Mouse (Mus musculus) central nervous system, embryonic 11.5 days (tissue): ENCODE results near the gene Abca2. TPM values are rescaled to one million over a fixed set of nuclear protein-coding genes. Genes with fewer than 3 reads are reported as not detected.

Source experiments
- polyA plus RNA-seq: library from polyadenylated mRNA; depleted of rRNA; stranded (reverse); fragments of >200 nt; gene quantifications from 2 replicates; pipeline ENCODE4 v1.2.3, GENCODE M21; 2012; rRNA removed

The Abca2 gene
- 15.7 and 15.9 TPM in 2 replicates for polyA plus RNA-seq

GRCm38 (mm10) chr2:25428442-25429236 is at the start of gene Abca2:
Abca2 (plus strand) TSS chr2:25428703.

GRCm38 (mm10) chr2:25395721-25396596 is 32.5 kb upstream of the Abca2 start, which contains the start of gene Entpd2:
Entpd2 (plus strand) TSS chr2:25395874.

DNA sequence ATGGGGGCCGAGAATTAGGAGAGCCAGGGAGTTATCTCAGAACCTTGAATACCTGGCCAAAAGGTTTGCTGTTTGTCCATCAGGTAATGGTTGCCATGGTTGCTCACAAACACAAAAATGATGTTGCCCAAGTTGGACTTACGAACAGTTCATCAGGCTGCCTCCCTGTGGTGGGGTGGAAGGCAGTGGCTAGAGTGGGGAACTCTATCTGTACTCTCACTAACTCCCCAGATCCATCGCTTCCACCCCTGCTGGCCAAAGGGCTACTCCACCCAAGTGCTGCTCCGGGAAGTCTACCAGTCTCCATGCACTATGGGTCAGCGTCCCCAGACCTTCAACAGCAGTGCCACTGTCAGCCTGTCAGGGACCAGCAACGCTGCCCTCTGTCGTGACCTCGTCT is 29.5 kb upstream of the Abca2 start, which contains the start of gene Npdc1:
Npdc1 (plus strand) TSS at position 301 of the 400 bp plus-strand sequence.

GRCm38 (mm10) chr2:25422587-25423410 is 5.7 kb upstream of the Abca2 start, which contains the start of gene Fut7:
Fut7 (plus strand) TSS chr2:25423267.

GRCm38 (mm10) chr2:25456205-25456953 is 27.9 kb downstream of the Abca2 start, which contains the start of gene Clic3:
Clic3 (plus strand) TSS chr2:25456838.

DNA sequence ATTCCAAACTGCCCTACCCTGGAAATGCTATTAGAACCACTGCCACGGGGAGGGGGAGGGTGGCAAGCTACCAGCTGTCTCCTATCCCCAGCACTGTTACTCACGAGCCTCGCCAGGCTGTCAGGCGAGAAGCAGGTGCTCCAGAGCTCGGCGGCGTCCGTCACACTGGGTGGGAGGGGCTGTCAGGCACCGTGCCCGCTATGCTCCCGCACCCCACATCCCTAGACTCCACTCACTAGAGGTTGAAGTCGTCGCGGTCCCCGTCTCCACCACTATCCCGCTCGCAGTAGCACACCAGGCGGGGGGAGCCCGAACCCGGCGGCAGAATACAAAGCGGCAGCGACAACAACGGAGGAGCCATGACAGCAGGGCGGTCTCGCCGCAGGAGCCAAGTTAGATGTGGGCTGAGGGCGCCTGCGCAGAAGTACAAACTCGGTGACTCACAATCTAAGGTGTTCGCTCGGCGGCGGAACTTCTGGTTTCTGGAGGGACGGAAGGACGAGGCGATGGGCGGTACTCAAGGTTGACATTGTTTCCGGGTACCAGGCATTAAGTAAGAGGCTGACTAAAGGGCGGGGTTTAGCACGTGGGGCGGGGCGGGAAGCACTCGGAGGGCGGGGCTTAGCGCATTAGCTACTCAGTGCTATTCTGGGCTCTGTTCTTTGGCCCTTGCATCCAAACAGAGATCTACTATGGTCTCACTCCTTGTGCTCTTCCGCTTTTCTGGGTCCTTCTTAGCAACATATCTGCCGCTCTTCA is 32.2 kb downstream of the Abca2 start, which contains the start of gene Paxx:
Paxx (minus strand) TSS at position 544 of the 759 bp plus-strand sequence.

DNA sequence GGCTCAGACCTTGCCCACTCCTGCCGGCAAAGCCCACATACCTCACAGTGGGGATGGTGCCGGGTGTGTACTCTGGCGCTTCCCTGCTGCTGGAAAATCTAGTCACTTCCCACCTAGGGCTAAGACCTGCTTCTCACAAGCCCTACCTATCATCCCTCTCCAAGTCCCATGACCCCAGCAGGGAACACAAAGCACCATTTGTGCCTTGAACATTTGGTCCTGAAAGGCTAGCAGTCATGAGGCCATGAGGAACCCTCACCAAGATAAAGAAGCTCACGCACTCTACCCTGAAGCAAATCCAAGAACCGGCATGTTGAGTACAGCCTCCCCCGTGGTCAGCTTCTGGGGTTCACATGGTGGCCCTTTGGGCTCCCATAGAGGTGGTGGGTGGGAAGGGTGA is 41.5 kb downstream of the Abca2 start, which contains the start of gene Ptgds:
Ptgds (minus strand) TSS at position 78 of the 400 bp plus-strand sequence.

DNA sequence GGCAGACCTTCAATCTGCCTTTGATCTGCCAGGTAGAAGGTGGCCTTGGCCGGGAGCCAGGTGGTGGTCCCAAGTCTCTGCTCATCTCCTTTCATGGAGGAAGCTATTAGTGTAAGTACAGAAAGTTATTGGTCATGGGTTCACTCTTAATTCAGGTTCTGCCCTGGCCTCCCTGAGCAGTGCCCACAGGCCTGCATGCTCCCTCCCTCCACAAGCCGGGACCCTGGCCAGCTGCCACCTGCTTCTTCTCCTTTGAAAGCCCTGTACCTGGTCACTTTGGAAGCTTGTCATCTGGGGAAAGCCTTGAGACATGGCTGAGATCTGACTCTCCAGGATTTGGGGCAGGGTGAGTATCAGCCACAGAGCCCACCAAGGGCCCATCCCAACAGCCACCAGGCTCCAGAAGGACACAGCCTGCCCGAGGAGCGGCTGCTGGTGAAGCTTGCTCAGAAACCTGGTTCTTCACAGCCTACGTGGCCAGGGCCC is 65.0 kb downstream of the Abca2 start, which contains the start of gene Lcn12:
Lcn12 (minus strand) TSS at position 436 of the 486 bp plus-strand sequence.

Other genes starting within 250 kb of the Abca2 start
- gene Nrarp, start 247.9 kb upstream of the Abca2 start, polyA plus RNA-seq: 61.4 and 82.9 TPM in 2 replicates
- 1.9 and 2.3 TPM in 2 replicates for gene Tor4a, start 231.8 kb upstream of the Abca2 start, polyA plus RNA-seq
- gene Nelfb, start 217.2 kb upstream of the Abca2 start, polyA plus RNA-seq: 76.7 and 116 TPM in 2 replicates
- not detected in 2 replicates for gene Stpg3, start 214.1 kb upstream of the Abca2 start, polyA plus RNA-seq
- gene Fam166a, start 210.0 kb upstream of the Abca2 start, polyA plus RNA-seq: 0.14 TPM in 1 of 2 replicates, not detected in the other
- gene Tubb4b, start 204.0 kb upstream of the Abca2 start, polyA plus RNA-seq: 438 and 534 TPM in 2 replicates
- 0.04 TPM in 1 of 2 replicates, not detected in the other for gene Slc34a3, start 194.3 kb upstream of the Abca2 start, polyA plus RNA-seq
- 0.02 TPM in 1 of 2 replicates, not detected in the other for gene Rnf224, start 191.9 kb upstream of the Abca2 start, polyA plus RNA-seq
- gene Rnf208, start 186.4 kb upstream of the Abca2 start, polyA plus RNA-seq: 25.3 and 26.0 TPM in 2 replicates
- 0.16 TPM in 1 of 2 replicates, not detected in the other for gene Cysrt1, start 186.3 kb upstream of the Abca2 start, polyA plus RNA-seq
- 8.1 and 14.5 TPM in 2 replicates for gene AL732309.1, start 181.8 kb upstream of the Abca2 start, polyA plus RNA-seq
- 22.0 and 23.7 TPM in 2 replicates for gene Tmem203, start 173.3 kb upstream of the Abca2 start, polyA plus RNA-seq
- gene Tprn, start 166.1 kb upstream of the Abca2 start, polyA plus RNA-seq: 4.1 and 4.2 TPM in 2 replicates
- 131 and 133 TPM in 2 replicates for gene Ssna1, start 156.3 kb upstream of the Abca2 start, polyA plus RNA-seq
- gene Anapc2, start 156.2 kb upstream of the Abca2 start, polyA plus RNA-seq: 106 and 109 TPM in 2 replicates
- gene Tmem210, start 140.6 kb upstream of the Abca2 start, polyA plus RNA-seq: not detected in 2 replicates
- gene Lrrc26, start 138.8 kb upstream of the Abca2 start, polyA plus RNA-seq: not detected in 2 replicates
- 1.6 and 2.0 TPM in 2 replicates for gene Grin1, start 109.5 kb upstream of the Abca2 start, polyA plus RNA-seq
- 29.2 and 34.9 TPM in 2 replicates for gene Man1b1, start 96.4 kb upstream of the Abca2 start, polyA plus RNA-seq
- 22.1 and 29.3 TPM in 2 replicates for gene Dpp7, start 72.3 kb upstream of the Abca2 start, polyA plus RNA-seq
- 2.9 and 5.3 TPM in 2 replicates for gene Uap1l1, start 63.0 kb upstream of the Abca2 start, polyA plus RNA-seq
- 64.9 and 72.9 TPM in 2 replicates for gene Sapcd2, start 56.4 kb upstream of the Abca2 start, polyA plus RNA-seq
- 0.11 and 0.17 TPM in 2 replicates for gene Entpd2, start 32.8 kb upstream of the Abca2 start, polyA plus RNA-seq
- gene Npdc1, start 29.4 kb upstream of the Abca2 start, polyA plus RNA-seq: 146 and 170 TPM in 2 replicates
- 0.06 and 0.31 TPM in 2 replicates for gene Fut7, start 5.4 kb upstream of the Abca2 start, polyA plus RNA-seq
- 0.16 and 0.36 TPM in 2 replicates for gene Clic3, start 28.1 kb downstream of the Abca2 start, polyA plus RNA-seq
- 23.7 and 35.7 TPM in 2 replicates for gene Paxx, start 32.4 kb downstream of the Abca2 start, polyA plus RNA-seq
- 0.34 and 0.41 TPM in 2 replicates for gene Ptgds, start 41.3 kb downstream of the Abca2 start, polyA plus RNA-seq
- not detected in 2 replicates for gene Lcn12, start 65.2 kb downstream of the Abca2 start, polyA plus RNA-seq
- 27.8 and 30.7 TPM in 2 replicates for gene Fbxw5, start 72.0 kb downstream of the Abca2 start, polyA plus RNA-seq
- 3.8 and 4.0 TPM in 2 replicates for gene C8g, start 73.0 kb downstream of the Abca2 start, polyA plus RNA-seq
- gene Traf2, start 118.2 kb downstream of the Abca2 start, polyA plus RNA-seq: 16.0 and 18.2 TPM in 2 replicates
- 165 and 237 TPM in 2 replicates for gene Edf1, start 129.1 kb downstream of the Abca2 start, polyA plus RNA-seq
- gene Mamdc4, start 146.1 kb downstream of the Abca2 start, polyA plus RNA-seq: 8.2 and 8.8 TPM in 2 replicates
- gene Phpt1, start 146.5 kb downstream of the Abca2 start, polyA plus RNA-seq: 154 and 192 TPM in 2 replicates
- gene Ajm1, start 153.1 kb downstream of the Abca2 start, polyA plus RNA-seq: 1.2 and 1.4 TPM in 2 replicates
- gene Rabl6, start 179.8 kb downstream of the Abca2 start, polyA plus RNA-seq: 88.7 and 111 TPM in 2 replicates
- not detected in 2 replicates for gene Ccdc183, start 189.0 kb downstream of the Abca2 start, polyA plus RNA-seq
- 9.4 and 18.8 TPM in 2 replicates for gene Tmem141, start 193.3 kb downstream of the Abca2 start, polyA plus RNA-seq
- gene Fcna, start 199.3 kb downstream of the Abca2 start, polyA plus RNA-seq: 1.5 and 3.7 TPM in 2 replicates
- gene Lcn8, start 224.4 kb downstream of the Abca2 start, polyA plus RNA-seq: not detected in 2 replicates
- gene Lcn5, start 229.2 kb downstream of the Abca2 start, polyA plus RNA-seq: not detected in 2 replicates
- gene Lcn6, start 248.1 kb downstream of the Abca2 start, polyA plus RNA-seq: not detected in 2 replicates